Mouse (Mus musculus): Measurements from ENCODE around the gene Rab3a. TPM values are rescaled to one million over a fixed set of nuclear protein-coding genes. Genes with fewer than 3 reads are reported as not detected.

Gene Rab3a
- total RNA-seq, 1 experiment = 4.3 TPM

DNA sequence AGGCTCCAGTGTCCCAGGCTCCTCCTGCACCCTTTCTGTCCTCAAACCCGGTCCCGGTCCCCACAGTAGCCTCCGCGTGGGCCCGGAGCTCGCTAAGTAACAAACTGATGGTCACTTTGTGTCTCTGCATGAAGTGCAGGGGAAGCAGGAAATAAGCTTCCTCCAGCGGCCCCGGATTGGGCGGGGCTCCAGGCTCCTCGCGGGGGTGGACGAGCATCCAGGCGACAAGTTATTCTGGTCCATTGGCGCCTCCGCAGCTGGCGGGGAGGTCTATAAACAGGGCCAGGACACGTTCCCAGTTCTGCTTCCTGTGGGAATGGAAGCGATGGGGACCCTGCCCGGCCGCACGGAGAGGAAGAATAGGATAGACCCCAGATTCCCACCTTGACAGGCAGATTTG lies 1.3 kb upstream of the Rab3a start:
- peak overlapping the region; percentile 33; the same call in 1 of the 2 replicates for H3K9ac ChIP-seq (ENCODE audit: insufficient read depth, low read depth, low read length, poor library complexity, severe bottlenecking)
- peak overlapping the region; percentile 42 to 56 for H3K4me3 ChIP-seq (ENCODE audit: insufficient read depth in 1 of 2, low read depth in 1 of 2, low read length in 2 of 2, poor library complexity in 1 of 2, severe bottlenecking in 1 of 2)
- H3K9me3 ChIP-seq (ENCODE audit: control insufficient read depth, insufficient read depth, low read depth, low read length) = no peaks in the 10 kb centered on the region
- no peak for DNase-seq (ENCODE audit: low read depth, low spot score)
- no peak overlapping the region for H3K27ac ChIP-seq (ENCODE audit: insufficient read depth, low read depth, low read length, poor library complexity, severe bottlenecking)
- TF ChIP-seq HCFC1 (IDR thresholded peaks at IDR 0.05; ENCODE audit: borderline replicate concordance, insufficient read depth, low read length) (no peak), MAFK (IDR thresholded peaks at IDR 0.05; ENCODE audit: insufficient read depth, low read depth, low read length) (no peak), ZNF384 (IDR thresholded peaks at IDR 0.05; ENCODE audit: low read depth, low read length) (no peak), ZC3H11A (IDR thresholded peaks at IDR 0.05; ENCODE audit: borderline replicate concordance, low read depth, low read length) (no peak), CHD2 (IDR thresholded peaks at IDR 0.05; ENCODE audit: low read depth, low read length) (no peak)
- in situ Hi-C loops (cut with MboI; ENCODE audit: low sequenced_read_pairs in 2 of 2, unreplicated experiment in 2 of 2) = loop anchor here in 1 of 2 experiments (5.0 kb wide), 1 partner anchor 36 kb away; the partner anchor contains the start of gene Gm3336
- peaks cover 2 to 12% of the 10 kb centered on the region in 2 experiments; a peak in 2 of 4 replicates for H3K4me1 ChIP-seq (ENCODE audit: control insufficient read depth in 2 of 2, insufficient read depth in 2 of 2, low read length in 2 of 2, poor library complexity in 1 of 2)
- no peaks in the 10 kb centered on the region; the same call in 1 of the 2 replicates for H3K36me3 ChIP-seq (ENCODE audit: control insufficient read depth, insufficient read depth, low read length, poor library complexity, severe bottlenecking)

DNA sequence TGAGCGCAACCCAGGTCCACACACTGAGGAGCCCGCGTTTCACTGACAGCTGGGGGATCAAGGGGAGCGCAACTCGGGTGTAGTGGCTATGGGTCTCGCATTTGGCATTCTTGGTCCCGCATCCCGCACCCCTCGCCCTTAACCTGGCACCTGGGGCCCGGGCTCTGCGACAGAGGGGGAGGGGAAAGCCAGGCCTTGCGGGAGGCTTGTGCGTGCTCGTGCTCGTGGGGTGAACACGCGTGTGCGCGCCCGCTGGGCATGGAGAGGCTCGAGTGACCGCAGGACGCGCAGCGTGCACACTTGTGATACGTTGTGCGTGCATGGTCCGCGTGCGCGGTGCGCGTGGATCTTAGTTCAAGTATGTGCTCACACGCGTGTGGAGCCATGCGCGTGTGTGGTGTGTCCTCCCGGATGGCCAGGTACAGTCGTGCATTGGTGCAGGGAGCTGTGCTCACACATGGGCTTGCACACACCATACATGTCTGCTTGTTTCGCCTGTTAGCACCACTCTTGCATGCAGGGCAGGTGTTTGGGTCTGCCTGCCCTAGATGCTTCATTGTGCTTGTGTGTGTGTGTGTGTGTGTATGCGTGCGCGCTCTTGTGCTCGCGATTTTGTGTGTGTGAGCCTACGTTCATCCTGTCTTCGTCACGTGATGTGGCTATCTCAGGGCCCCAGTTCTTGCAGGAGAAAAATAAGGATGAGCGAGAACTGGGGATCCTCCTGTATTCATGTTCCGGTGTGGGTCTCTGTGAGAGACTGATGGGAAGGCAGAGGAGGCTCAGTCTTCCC lies 587 bp downstream of the Rab3a start:
- H3K9me3 ChIP-seq (ENCODE audit: control insufficient read depth, insufficient read depth, low read depth, low read length) = no peaks in the 10 kb centered on the region
- H3K4me3 ChIP-seq (ENCODE audit: insufficient read depth in 1 of 2, low read depth in 1 of 2, low read length in 2 of 2, poor library complexity in 1 of 2, severe bottlenecking in 1 of 2) = peak overlapping the region; percentile 70 to 90
- no peak for TF ChIP-seq CHD2 (IDR thresholded peaks at IDR 0.05; ENCODE audit: low read depth, low read length)
- no peak for TF ChIP-seq ZC3H11A (IDR thresholded peaks at IDR 0.05; ENCODE audit: borderline replicate concordance, low read depth, low read length)
- TF ChIP-seq HCFC1 (IDR thresholded peaks at IDR 0.05; ENCODE audit: borderline replicate concordance, insufficient read depth, low read length) = no peak
- no peak for TF ChIP-seq ZNF384 (IDR thresholded peaks at IDR 0.05; ENCODE audit: low read depth, low read length)
- TF ChIP-seq MAFK (IDR thresholded peaks at IDR 0.05; ENCODE audit: insufficient read depth, low read depth, low read length) = no peak
- no peak for DNase-seq (ENCODE audit: low read depth, low spot score)
- in situ Hi-C loops (cut with MboI; ENCODE audit: low sequenced_read_pairs in 2 of 2, unreplicated experiment in 2 of 2) = loop anchor here (5.0 kb wide), 1 partner anchor 38 kb away; the partner anchor contains the start of gene Gm3336 (in 2 of the 2)
- no peak overlapping the region for H3K27ac ChIP-seq (ENCODE audit: insufficient read depth, low read depth, low read length, poor library complexity, severe bottlenecking)
- peaks cover 3% of the 10 kb centered on the region; the same call in 1 of the 2 replicates for H3K36me3 ChIP-seq (ENCODE audit: control insufficient read depth, insufficient read depth, low read length, poor library complexity, severe bottlenecking)
- peaks cover 6 to 15% of the 10 kb centered on the region in 2 experiments; a peak in 3 of 4 replicates for H3K4me1 ChIP-seq (ENCODE audit: control insufficient read depth in 2 of 2, insufficient read depth in 2 of 2, low read length in 2 of 2, poor library complexity in 1 of 2)
- H3K9ac ChIP-seq (ENCODE audit: insufficient read depth, low read depth, low read length, poor library complexity, severe bottlenecking) = peak overlapping the region; percentile 49

DNA sequence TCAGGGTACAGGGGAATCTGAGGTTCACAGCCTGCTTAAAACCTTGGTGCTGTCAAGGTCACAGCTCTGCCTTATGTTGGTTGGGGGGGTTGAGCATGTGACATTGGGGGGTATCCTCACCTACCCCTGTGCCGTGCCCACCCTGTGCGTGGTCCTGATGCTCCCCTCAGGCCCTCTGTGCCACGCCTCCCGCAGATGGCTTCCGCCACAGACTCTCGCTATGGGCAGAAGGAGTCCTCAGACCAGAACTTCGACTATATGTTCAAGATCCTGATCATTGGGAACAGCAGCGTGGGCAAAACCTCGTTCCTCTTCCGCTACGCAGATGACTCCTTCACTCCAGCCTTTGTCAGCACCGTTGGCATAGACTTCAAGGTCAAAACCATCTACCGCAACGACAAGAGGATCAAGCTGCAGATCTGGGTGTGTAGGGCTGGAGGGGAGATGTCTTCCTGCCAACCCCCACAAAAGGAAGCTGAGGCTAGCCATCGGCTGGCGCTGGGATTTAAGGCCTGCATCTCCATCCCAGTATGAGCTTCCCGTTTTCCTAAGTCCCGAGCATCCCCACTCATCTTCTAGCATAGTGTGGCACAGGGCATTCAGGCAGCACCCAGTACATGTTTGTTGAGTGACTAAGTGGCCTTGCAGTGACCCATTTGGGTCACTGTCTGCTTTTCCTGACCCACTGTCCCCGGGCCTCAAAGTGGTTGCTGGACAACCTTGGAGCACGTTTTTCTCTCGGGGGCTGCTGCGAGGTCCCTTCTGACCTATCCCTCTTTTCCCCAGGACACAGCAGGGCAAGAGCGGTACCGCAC lies 1.4 kb downstream of the Rab3a start:
- Histone ChIP-seq H3K9me3 (ENCODE audit: control insufficient read depth, insufficient read depth, low read depth, low read length) (no peaks in the 10 kb centered on the region), H3K36me3 (ENCODE audit: control insufficient read depth, insufficient read depth, low read length, poor library complexity, severe bottlenecking) (peaks cover 3% of the 10 kb centered on the region; the same call in 1 of the 2 replicates), H3K4me1 (ENCODE audit: control insufficient read depth in 2 of 2, insufficient read depth in 2 of 2, low read length in 2 of 2, poor library complexity in 1 of 2) (peaks cover 6 to 15% of the 10 kb centered on the region in 2 experiments; a peak in 3 of 4 replicates), H3K27ac (ENCODE audit: insufficient read depth, low read depth, low read length, poor library complexity, severe bottlenecking) (no peak overlapping the region), H3K9ac (ENCODE audit: insufficient read depth, low read depth, low read length, poor library complexity, severe bottlenecking) (no peak overlapping the region), H3K4me3 (ENCODE audit: insufficient read depth in 1 of 2, low read depth in 1 of 2, low read length in 2 of 2, poor library complexity in 1 of 2, severe bottlenecking in 1 of 2) (no peak overlapping the region; a peak in 1 of 4 replicates)
- TF ChIP-seq MAFK (IDR thresholded peaks at IDR 0.05; ENCODE audit: insufficient read depth, low read depth, low read length) (no peak), HCFC1 (IDR thresholded peaks at IDR 0.05; ENCODE audit: borderline replicate concordance, insufficient read depth, low read length) (no peak), CHD2 (IDR thresholded peaks at IDR 0.05; ENCODE audit: low read depth, low read length) (no peak), ZC3H11A (IDR thresholded peaks at IDR 0.05; ENCODE audit: borderline replicate concordance, low read depth, low read length) (no peak), ZNF384 (IDR thresholded peaks at IDR 0.05; ENCODE audit: low read depth, low read length) (no peak)
- in situ Hi-C loops (cut with MboI; ENCODE audit: low sequenced_read_pairs in 2 of 2, unreplicated experiment in 2 of 2) = loop anchor here in 1 of 2 experiments (5.0 kb wide), 1 partner anchor 39 kb away; the partner anchor contains the start of gene Gm3336
- no peak for DNase-seq (ENCODE audit: low read depth, low spot score)

GRCm38 (mm10) chr8:70756476-70757040 lies 2.1 kb downstream of the Rab3a start:
- H3K9me3 ChIP-seq (ENCODE audit: control insufficient read depth, insufficient read depth, low read depth, low read length) = no peaks in the 10 kb centered on the region

More at GRCm38 (mm10) chr8:70756476-70757040, 2.1 kb downstream of the Rab3a start:
- in situ Hi-C loops (cut with MboI; ENCODE audit: low sequenced_read_pairs in 2 of 2, unreplicated experiment in 2 of 2) = loop anchor here in 1 of 2 experiments (5.0 kb wide), 1 partner anchor 39 kb away; the partner anchor contains the start of gene Gm3336
- peaks cover 3% of the 10 kb centered on the region; the same call in 1 of the 2 replicates for H3K36me3 ChIP-seq (ENCODE audit: control insufficient read depth, insufficient read depth, low read length, poor library complexity, severe bottlenecking)
- no peak for DNase-seq (ENCODE audit: low read depth, low spot score)
- H3K4me1 ChIP-seq (ENCODE audit: control insufficient read depth in 2 of 2, insufficient read depth in 2 of 2, low read length in 2 of 2, poor library complexity in 1 of 2) = peaks cover 10 to 15% of the 10 kb centered on the region in 2 experiments
- H3K4me3 ChIP-seq (ENCODE audit: insufficient read depth in 1 of 2, low read depth in 1 of 2, low read length in 2 of 2, poor library complexity in 1 of 2, severe bottlenecking in 1 of 2) = no peak overlapping the region
- no peak overlapping the region for H3K9ac ChIP-seq (ENCODE audit: insufficient read depth, low read depth, low read length, poor library complexity, severe bottlenecking)
- no peak for TF ChIP-seq ZNF384 (IDR thresholded peaks at IDR 0.05; ENCODE audit: low read depth, low read length)
- no peak for TF ChIP-seq CHD2 (IDR thresholded peaks at IDR 0.05; ENCODE audit: low read depth, low read length)
- no peak for TF ChIP-seq MAFK (IDR thresholded peaks at IDR 0.05; ENCODE audit: insufficient read depth, low read depth, low read length)
- no peak for TF ChIP-seq ZC3H11A (IDR thresholded peaks at IDR 0.05; ENCODE audit: borderline replicate concordance, low read depth, low read length)
- no peak for TF ChIP-seq HCFC1 (IDR thresholded peaks at IDR 0.05; ENCODE audit: borderline replicate concordance, insufficient read depth, low read length)
- no peak overlapping the region for H3K27ac ChIP-seq (ENCODE audit: insufficient read depth, low read depth, low read length, poor library complexity, severe bottlenecking)
